Mouse (Mus musculus): ENCODE results near the gene Tnfrsf22. TPM values are rescaled to one million over a fixed set of nuclear protein-coding genes. Genes with fewer than 3 reads are reported as not detected.

The Tnfrsf22 gene
- polyA plus RNA-seq, 1 experiment from 2014 or later = 5.5 TPM

GRCm38 (mm10) chr7:143626178-143626577 is 23.3 kb downstream of the Tnfrsf22 start:
- no peaks in the 10 kb centered on the region for H3K4me1 ChIP-seq (ENCODE audit: control insufficient read depth, insufficient read depth, low read length)
- H3K4me3 ChIP-seq (replicated peaks; ENCODE audit: low read depth, low read length) = no peak overlapping the region
- WGBS = 72% methylated on average over 2 of the region's 2 CpGs

GRCm38 (mm10) chr7:143625151-143625550 is 24.3 kb downstream of the Tnfrsf22 start:
- Histone ChIP-seq H3K4me1 (ENCODE audit: control insufficient read depth, insufficient read depth, low read length) (no peaks in the 10 kb centered on the region), H3K27ac (replicated peaks; ENCODE audit: low read depth, low read length) (no peak overlapping the region), H3K27me3 (ENCODE audit: control insufficient read depth, insufficient read depth, low read length) (no peaks in the 10 kb centered on the region), H3K4me3 (replicated peaks; ENCODE audit: low read depth, low read length) (no peak overlapping the region), H3K9me3 (ENCODE audit: control insufficient read depth, low read length) (no peaks in the 10 kb centered on the region), H3K36me3 (ENCODE audit: control insufficient read depth, insufficient read depth, low read length) (no peaks in the 10 kb centered on the region), H3K4me2 (ENCODE audit: low read length) (no peak overlapping the region), H3K9ac (replicated peaks; ENCODE audit: low read length) (no peak overlapping the region)
- no peak for ATAC-seq (ENCODE audit: low FRiP score, low TSS enrichment)
- no peak for DNase-seq
- WGBS = 63% methylated on average over 5 of the region's 5 CpGs

More at GRCm38 (mm10) chr7:143626178-143626577, 23.3 kb downstream of the Tnfrsf22 start:
- Histone ChIP-seq H3K9ac (replicated peaks; ENCODE audit: low read length) (no peak overlapping the region), H3K9me3 (ENCODE audit: control insufficient read depth, low read length) (no peaks in the 10 kb centered on the region), H3K27ac (replicated peaks; ENCODE audit: low read depth, low read length) (no peak overlapping the region), H3K27me3 (ENCODE audit: control insufficient read depth, insufficient read depth, low read length) (no peaks in the 10 kb centered on the region), H3K4me2 (ENCODE audit: low read length) (no peak overlapping the region), H3K36me3 (ENCODE audit: control insufficient read depth, insufficient read depth, low read length) (no peaks in the 10 kb centered on the region)
- ATAC-seq (ENCODE audit: low FRiP score, low TSS enrichment) (no peak), DNase-seq (no peak)

GRCm38 (mm10) chr7:143624561-143624960 is 24.9 kb downstream of the Tnfrsf22 start:
- Histone ChIP-seq H3K4me2 (ENCODE audit: low read length) (no peak overlapping the region), H3K4me3 (replicated peaks; ENCODE audit: low read depth, low read length) (no peak overlapping the region), H3K27ac (replicated peaks; ENCODE audit: low read depth, low read length) (no peak overlapping the region), H3K36me3 (ENCODE audit: control insufficient read depth, insufficient read depth, low read length) (no peaks in the 10 kb centered on the region), H3K9ac (replicated peaks; ENCODE audit: low read length) (no peak overlapping the region), H3K9me3 (ENCODE audit: control insufficient read depth, low read length) (no peaks in the 10 kb centered on the region), H3K4me1 (ENCODE audit: control insufficient read depth, insufficient read depth, low read length) (no peaks in the 10 kb centered on the region), H3K27me3 (ENCODE audit: control insufficient read depth, insufficient read depth, low read length) (no peaks in the 10 kb centered on the region)
- ATAC-seq (ENCODE audit: low FRiP score, low TSS enrichment) = no peak
- DNase-seq = no peak
- WGBS = 86% methylated on average over 3 of the region's 3 CpGs

GRCm38 (mm10) chr7:143620951-143621350 is 28.5 kb downstream of the Tnfrsf22 start:
- Histone ChIP-seq H3K9me3 (ENCODE audit: control insufficient read depth, low read length) (no peaks in the 10 kb centered on the region), H3K36me3 (ENCODE audit: control insufficient read depth, insufficient read depth, low read length) (no peaks in the 10 kb centered on the region), H3K4me2 (ENCODE audit: low read length) (no peak overlapping the region), H3K9ac (replicated peaks; ENCODE audit: low read length) (no peak overlapping the region), H3K27ac (replicated peaks; ENCODE audit: low read depth, low read length) (no peak overlapping the region), H3K4me1 (ENCODE audit: control insufficient read depth, insufficient read depth, low read length) (no peaks in the 10 kb centered on the region), H3K4me3 (replicated peaks; ENCODE audit: low read depth, low read length) (no peak overlapping the region), H3K27me3 (ENCODE audit: control insufficient read depth, insufficient read depth, low read length) (no peaks in the 10 kb centered on the region)
- DNase-seq (no peak), ATAC-seq (ENCODE audit: low FRiP score, low TSS enrichment) (no peak)
- WGBS = 73% methylated on average over 1 of the region's 1 CpGs

GRCm38 (mm10) chr7:143614404-143615135 is 34.9 kb downstream of the Tnfrsf22 start:
- Histone ChIP-seq H3K4me2 (ENCODE audit: low read length) (no peak overlapping the region), H3K4me3 (replicated peaks; ENCODE audit: low read depth, low read length) (no peak overlapping the region), H3K9ac (replicated peaks; ENCODE audit: low read length) (no peak overlapping the region), H3K9me3 (ENCODE audit: control insufficient read depth, low read length) (no peaks in the 10 kb centered on the region), H3K27ac (replicated peaks; ENCODE audit: low read depth, low read length) (no peak overlapping the region), H3K36me3 (ENCODE audit: control insufficient read depth, insufficient read depth, low read length) (no peaks in the 10 kb centered on the region), H3K4me1 (ENCODE audit: control insufficient read depth, insufficient read depth, low read length) (no peaks in the 10 kb centered on the region), H3K27me3 (ENCODE audit: control insufficient read depth, insufficient read depth, low read length) (no peaks in the 10 kb centered on the region)
- ATAC-seq (ENCODE audit: low FRiP score, low TSS enrichment) (no peak), DNase-seq (no peak)
- WGBS = 77% methylated on average over 9 of the region's 9 CpGs

GRCm38 (mm10) chr7:143612215-143612614 is 37.2 kb downstream of the Tnfrsf22 start:
- Histone ChIP-seq H3K36me3 (ENCODE audit: control insufficient read depth, insufficient read depth, low read length) (no peaks in the 10 kb centered on the region), H3K27me3 (ENCODE audit: control insufficient read depth, insufficient read depth, low read length) (no peaks in the 10 kb centered on the region), H3K4me2 (ENCODE audit: low read length) (no peak overlapping the region), H3K4me3 (replicated peaks; ENCODE audit: low read depth, low read length) (no peak overlapping the region), H3K27ac (replicated peaks; ENCODE audit: low read depth, low read length) (no peak overlapping the region), H3K9me3 (ENCODE audit: control insufficient read depth, low read length) (no peaks in the 10 kb centered on the region), H3K4me1 (ENCODE audit: control insufficient read depth, insufficient read depth, low read length) (no peaks in the 10 kb centered on the region), H3K9ac (replicated peaks; ENCODE audit: low read length) (no peak overlapping the region)
- WGBS = 62% methylated on average over 3 of the region's 3 CpGs
- DNase-seq = no peak
- ATAC-seq (ENCODE audit: low FRiP score, low TSS enrichment) = no peak

GRCm38 (mm10) chr7:143605321-143605720 is 44.1 kb downstream of the Tnfrsf22 start:
- no peak overlapping the region for H3K4me3 ChIP-seq (replicated peaks; ENCODE audit: low read depth, low read length)
- H3K27ac ChIP-seq (replicated peaks; ENCODE audit: low read depth, low read length) = no peak overlapping the region
- H3K9ac ChIP-seq (replicated peaks; ENCODE audit: low read length) = no peak overlapping the region
- WGBS = 92% methylated on average over 3 of the region's 3 CpGs
- H3K27me3 ChIP-seq (ENCODE audit: control insufficient read depth, insufficient read depth, low read length) = no peaks in the 10 kb centered on the region
- H3K4me2 ChIP-seq (ENCODE audit: low read length) = no peak overlapping the region
- ATAC-seq (ENCODE audit: low FRiP score, low TSS enrichment) (no peak), DNase-seq (no peak)
- no peaks in the 10 kb centered on the region for H3K4me1 ChIP-seq (ENCODE audit: control insufficient read depth, insufficient read depth, low read length)
- H3K9me3 ChIP-seq (ENCODE audit: control insufficient read depth, low read length) = no peaks in the 10 kb centered on the region
- no peaks in the 10 kb centered on the region for H3K36me3 ChIP-seq (ENCODE audit: control insufficient read depth, insufficient read depth, low read length)

GRCm38 (mm10) chr7:143604889-143605288 is 44.6 kb downstream of the Tnfrsf22 start:
- H3K9ac ChIP-seq (replicated peaks; ENCODE audit: low read length) = no peak overlapping the region
- no peak overlapping the region for H3K4me3 ChIP-seq (replicated peaks; ENCODE audit: low read depth, low read length)
- no peak overlapping the region for H3K27ac ChIP-seq (replicated peaks; ENCODE audit: low read depth, low read length)
- no peaks in the 10 kb centered on the region for H3K27me3 ChIP-seq (ENCODE audit: control insufficient read depth, insufficient read depth, low read length)
- H3K4me2 ChIP-seq (ENCODE audit: low read length) = no peak overlapping the region
- H3K9me3 ChIP-seq (ENCODE audit: control insufficient read depth, low read length) = no peaks in the 10 kb centered on the region
- no peaks in the 10 kb centered on the region for H3K36me3 ChIP-seq (ENCODE audit: control insufficient read depth, insufficient read depth, low read length)
- DNase-seq (no peak), ATAC-seq (ENCODE audit: low FRiP score, low TSS enrichment) (no peak)
- no peaks in the 10 kb centered on the region for H3K4me1 ChIP-seq (ENCODE audit: control insufficient read depth, insufficient read depth, low read length)
- WGBS = 75% methylated on average over 2 of the region's 2 CpGs

GRCm38 (mm10) chr7:143601705-143602104 is 47.8 kb downstream of the Tnfrsf22 start:
- Histone ChIP-seq H3K9me3 (ENCODE audit: control insufficient read depth, low read length) (no peaks in the 10 kb centered on the region), H3K27ac (replicated peaks; ENCODE audit: low read depth, low read length) (no peak overlapping the region), H3K9ac (replicated peaks; ENCODE audit: low read length) (no peak overlapping the region), H3K4me3 (replicated peaks; ENCODE audit: low read depth, low read length) (no peak overlapping the region), H3K36me3 (ENCODE audit: control insufficient read depth, insufficient read depth, low read length) (no peaks in the 10 kb centered on the region), H3K4me2 (ENCODE audit: low read length) (no peak overlapping the region), H3K4me1 (ENCODE audit: control insufficient read depth, insufficient read depth, low read length) (peaks cover 7% of the 10 kb centered on the region), H3K27me3 (ENCODE audit: control insufficient read depth, insufficient read depth, low read length) (no peaks in the 10 kb centered on the region)
- no peak for ATAC-seq (ENCODE audit: low FRiP score, low TSS enrichment)
- WGBS = 81% methylated on average over 2 of the region's 2 CpGs
- no peak for DNase-seq
